Mouse (Mus musculus): ENCODE results near the gene Lhfpl3.

GRCm38 (mm10) chr5:22999811-23000210, 254.0 kb downstream of the Lhfpl3 start:
- no peak for TF ChIP-seq CTCF (IDR thresholded peaks at IDR 0.05; ENCODE audit: low read depth)
- no peak for TF ChIP-seq EP300 (IDR thresholded peaks at IDR 0.05; ENCODE audit: low read depth)
